29 mouse cellular contexts compared by ENCODE assay signal in genomic region chr8:127779021-127779689, GRCm38 (mm10).
DNase-seq lines count a peak whose midpoint lies in the region; ATAC-seq and TF ChIP-seq lines count a peak whose summit lies in the region.
"Had no signal": no experiment of that assay in that cellular context is flagged by ENCODE, and none has a peak within 500 bp of the region (broad histone marks: within the 10 kb centered on the region; RNA-seq: fewer than 3 reads in every experiment).

No protein-coding gene starts in this region.

- no peak overlapping the region for H3K4me2 ChIP-seq in hindbrain, embryonic 15.5 days
- no peak overlapping the region for H3K4me2 ChIP-seq in hindbrain, embryonic 11.5 days (replicated peaks; ENCODE audit: low read depth, low read length)
- no peak overlapping the region for H3K4me2 ChIP-seq in forebrain, embryonic 12.5 days
- no peak overlapping the region for H3K4me2 ChIP-seq in neural tube, embryonic 13.5 days
- H3K4me2 ChIP-seq: heart, embryonic 13.5 days; hindbrain, embryonic 12.5 days; limb, embryonic 12.5 days; liver, embryonic 15.5 days; lung, embryonic 15.5 days had no signal

- peak overlapping the region; percentile 18; the same call in 1 of the 2 replicates for H3K27ac ChIP-seq in hindbrain, embryonic 15.5 days (replicated peaks)
- H3K27ac ChIP-seq in hindbrain, embryonic 11.5 days (ENCODE audit: low read depth, low read length), result no peak overlapping the region
- peak overlapping the region; percentile 56 for H3K27ac ChIP-seq in forebrain, embryonic 12.5 days
- H3K27ac ChIP-seq in neural tube, embryonic 13.5 days (replicated peaks), result peak overlapping the region; percentile 42; the same call in 1 of the 2 replicates
- H3K27ac ChIP-seq: heart, embryonic 13.5 days; hindbrain, embryonic 12.5 days; left cerebral cortex, adult 2 months; limb, embryonic 12.5 days; liver, embryonic 15.5 days; lung, embryonic 15.5 days; midbrain, embryonic 10.5 days; stomach, postnatal 0 days had no signal

- no peak overlapping the region for H3K9ac ChIP-seq in hindbrain, embryonic 15.5 days
- no peak overlapping the region for H3K9ac ChIP-seq in hindbrain, embryonic 11.5 days (ENCODE audit: low read depth, low read length)
- H3K9ac ChIP-seq in forebrain, embryonic 12.5 days, result no peak overlapping the region
- H3K9ac ChIP-seq in neural tube, embryonic 13.5 days, result peak overlapping the region; percentile 9; the same call in 1 of the 2 replicates
- H3K9ac ChIP-seq: heart, embryonic 13.5 days; hindbrain, embryonic 12.5 days; limb, embryonic 12.5 days; liver, embryonic 15.5 days; lung, embryonic 15.5 days had no signal

- no peaks in the 10 kb centered on the region for H3K9me3 ChIP-seq in hindbrain, embryonic 15.5 days
- no peaks in the 10 kb centered on the region for H3K9me3 ChIP-seq in hindbrain, embryonic 11.5 days (ENCODE audit: control insufficient read depth, low read length)
- no peaks in the 10 kb centered on the region for H3K9me3 ChIP-seq in forebrain, embryonic 12.5 days
- H3K9me3 ChIP-seq in neural tube, embryonic 13.5 days, result no peaks in the 10 kb centered on the region
- H3K9me3 ChIP-seq: heart, embryonic 13.5 days; hindbrain, embryonic 12.5 days; limb, embryonic 12.5 days; liver, embryonic 15.5 days; lung, embryonic 15.5 days; midbrain, embryonic 10.5 days had no signal

- H3K36me3 ChIP-seq in hindbrain, embryonic 15.5 days, result no peaks in the 10 kb centered on the region
- no peaks in the 10 kb centered on the region for H3K36me3 ChIP-seq in hindbrain, embryonic 11.5 days (ENCODE audit: control insufficient read depth, insufficient read depth, low read length)
- no peaks in the 10 kb centered on the region for H3K36me3 ChIP-seq in forebrain, embryonic 12.5 days (replicated peaks)
- H3K36me3 ChIP-seq in neural tube, embryonic 13.5 days, result no peaks in the 10 kb centered on the region
- H3K36me3 ChIP-seq: heart, embryonic 13.5 days; hindbrain, embryonic 12.5 days; limb, embryonic 12.5 days; liver, embryonic 15.5 days; lung, embryonic 15.5 days; midbrain, embryonic 10.5 days had no signal

- H3K27me3 ChIP-seq in hindbrain, embryonic 15.5 days, result no peaks in the 10 kb centered on the region
- H3K27me3 ChIP-seq in hindbrain, embryonic 11.5 days (ENCODE audit: control insufficient read depth, insufficient read depth, low read length), result no peaks in the 10 kb centered on the region
- H3K27me3 ChIP-seq in forebrain, embryonic 12.5 days, result no peaks in the 10 kb centered on the region
- no peaks in the 10 kb centered on the region for H3K27me3 ChIP-seq in neural tube, embryonic 13.5 days
- H3K27me3 ChIP-seq: heart, embryonic 13.5 days; hindbrain, embryonic 12.5 days; limb, embryonic 12.5 days; liver, embryonic 15.5 days; lung, embryonic 15.5 days had no signal

- DNase-seq in hindbrain, embryonic 11.5 days (ENCODE audit: low spot score), result no peak
- DNase-seq in brain, embryonic 14.5 days (ENCODE audit: low read depth), result peak; percentile 62
- DNase-seq in gastrocnemius, adult 18-20 months (ENCODE audit: low spot score), result no peak
- no peak for DNase-seq in right cerebral cortex, postnatal 4 days
- DNase-seq: adrenal gland, adult 2 months; B cell, adult 2 months; cerebellum, adult 2 months; cerebellum, postnatal 36 days; gastrocnemius, postnatal 10 days; heart, postnatal 10 days; kidney, postnatal 14 days; right cerebral cortex, adult 18-20 months; thymus, adult 18-20 months; thymus, postnatal 36 days had no signal

- peaks cover 32% of the 10 kb centered on the region for H3K4me1 ChIP-seq in hindbrain, embryonic 15.5 days (replicated peaks)
- H3K4me1 ChIP-seq in hindbrain, embryonic 11.5 days (replicated peaks; ENCODE audit: control insufficient read depth, insufficient read depth, low read length), result no peaks in the 10 kb centered on the region
- H3K4me1 ChIP-seq in forebrain, embryonic 12.5 days, result peaks cover 28% of the 10 kb centered on the region
- peaks cover 39% of the 10 kb centered on the region for H3K4me1 ChIP-seq in neural tube, embryonic 13.5 days (replicated peaks)
- H3K4me1 ChIP-seq: liver, embryonic 15.5 days had no signal

- H3K4me3 ChIP-seq in hindbrain, embryonic 15.5 days, result no peak overlapping the region
- H3K4me3 ChIP-seq in hindbrain, embryonic 11.5 days (ENCODE audit: low read depth, low read length), result no peak overlapping the region
- no peak overlapping the region for H3K4me3 ChIP-seq in forebrain, embryonic 12.5 days (replicated peaks)
- no peak overlapping the region for H3K4me3 ChIP-seq in neural tube, embryonic 13.5 days
- H3K4me3 ChIP-seq: heart, embryonic 13.5 days; hindbrain, embryonic 12.5 days; left cerebral cortex, adult 2 months; limb, embryonic 12.5 days; liver, embryonic 15.5 days; lung, embryonic 15.5 days; midbrain, embryonic 10.5 days; myocyte had no signal

- no peak for TF ChIP-seq CTCF in brain, embryonic 14.5 days (IDR thresholded peaks at IDR 0.05; ENCODE audit: borderline replicate concordance, extremely low read depth, insufficient read depth, insufficient read length)

- WGBS in hindbrain, embryonic 15.5 days, result 51% methylated on average over 7 of the region's 7 CpGs
- 63% methylated on average over 7 of the region's 7 CpGs for WGBS in hindbrain, embryonic 11.5 days
- 37% methylated on average over 7 of the region's 7 CpGs for WGBS in forebrain, embryonic 12.5 days
- 25% methylated on average over 7 of the region's 7 CpGs for WGBS in neural tube, embryonic 13.5 days

- ATAC-seq in hindbrain, embryonic 15.5 days (ENCODE audit: low FRiP score, low read depth), result no peak
- no peak for ATAC-seq in hindbrain, embryonic 11.5 days (ENCODE audit: low FRiP score)
- peak; percentile 54; the same call in 1 of the 2 replicates for ATAC-seq in forebrain, embryonic 12.5 days (ENCODE audit: low FRiP score)
- peak; percentile 61; the same call in 1 of the 2 replicates for ATAC-seq in neural tube, embryonic 13.5 days (ENCODE audit: low read depth)
- ATAC-seq: activated CD4-positive, CD25-positive, alpha-beta regulatory T cell, adult 4 months; intestine, postnatal 0 days; midbrain, embryonic 16.5 days had no signal

- TF ChIP-seq POLR2A in brain, embryonic 14.5 days (IDR thresholded peaks at IDR 0.05; ENCODE audit: borderline replicate concordance, extremely low read depth, insufficient read depth, insufficient read length, poor library complexity, severe bottlenecking), result no peak

Comparison
In these comparisons a context has a peak if more than half of its experiments do, and no peak if none do; other contexts are left out.
1. ATAC-seq: peak in forebrain, embryonic 12.5 days (single experiment) and neural tube, embryonic 13.5 days (single experiment); none in hindbrain, embryonic 15.5 days (single experiment) and hindbrain, embryonic 11.5 days (single experiment).